Mouse (Mus musculus): ENCODE results near the gene Hdac5. TPM values are rescaled to one million over a fixed set of nuclear protein-coding genes. Genes with fewer than 3 reads are reported as not detected.
"Not testable (repeated sequence)": the region's sequence is repeated elsewhere in the genome, so short reads cannot be mapped to it uniquely, and the experiment has no call there.

Gene Hdac5
- polyA plus RNA-seq, 1 experiment from 2014 or later = 36.8 TPM

DNA sequence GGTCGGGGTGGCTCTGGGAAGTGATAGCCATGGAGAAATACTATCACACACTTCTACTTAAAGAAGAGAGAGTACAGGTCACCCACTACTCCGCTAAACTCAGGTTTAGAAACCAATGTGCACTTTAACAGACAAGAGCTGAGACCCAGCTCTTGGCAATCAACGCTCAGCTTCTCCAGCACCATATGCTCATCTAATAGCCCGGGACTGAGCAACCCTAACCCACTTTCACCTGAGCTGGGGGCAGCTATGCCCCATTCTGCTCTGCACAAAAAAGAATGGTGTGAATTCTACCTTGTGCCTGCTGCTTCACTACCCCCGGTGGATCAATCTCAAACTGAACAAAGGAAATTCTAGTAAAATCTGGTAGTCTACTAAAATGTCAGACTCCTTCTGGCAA lies 62.4 kb downstream of the Hdac5 start:
- no peak for DNase-seq (ENCODE audit: low spot score)
- no peak overlapping the region for H3K9ac ChIP-seq (ENCODE audit: low read length)
- ATAC-seq (replicated peaks; ENCODE audit: low FRiP score) = no peak
- no peak overlapping the region for H3K27ac ChIP-seq (ENCODE audit: low read depth, low read length)
- H3K9me3 ChIP-seq (ENCODE audit: control insufficient read depth, low read length) = no peaks in the 10 kb centered on the region
- H3K4me3 ChIP-seq (ENCODE audit: low read depth, low read length) = no peak overlapping the region
- 96% methylated on average over 5 of the region's 5 CpGs for WGBS
- H3K4me1 ChIP-seq (replicated peaks; ENCODE audit: control insufficient read depth, insufficient read depth, low read length) = no peaks in the 10 kb centered on the region
- H3K27me3 ChIP-seq (ENCODE audit: control insufficient read depth, insufficient read depth, low read length) = no peaks in the 10 kb centered on the region
- H3K4me2 ChIP-seq (ENCODE audit: low read depth, low read length, severe bottlenecking) = no peak overlapping the region
- peaks cover 4% of the 10 kb centered on the region for H3K36me3 ChIP-seq (ENCODE audit: control insufficient read depth, insufficient read depth, low read length)

DNA sequence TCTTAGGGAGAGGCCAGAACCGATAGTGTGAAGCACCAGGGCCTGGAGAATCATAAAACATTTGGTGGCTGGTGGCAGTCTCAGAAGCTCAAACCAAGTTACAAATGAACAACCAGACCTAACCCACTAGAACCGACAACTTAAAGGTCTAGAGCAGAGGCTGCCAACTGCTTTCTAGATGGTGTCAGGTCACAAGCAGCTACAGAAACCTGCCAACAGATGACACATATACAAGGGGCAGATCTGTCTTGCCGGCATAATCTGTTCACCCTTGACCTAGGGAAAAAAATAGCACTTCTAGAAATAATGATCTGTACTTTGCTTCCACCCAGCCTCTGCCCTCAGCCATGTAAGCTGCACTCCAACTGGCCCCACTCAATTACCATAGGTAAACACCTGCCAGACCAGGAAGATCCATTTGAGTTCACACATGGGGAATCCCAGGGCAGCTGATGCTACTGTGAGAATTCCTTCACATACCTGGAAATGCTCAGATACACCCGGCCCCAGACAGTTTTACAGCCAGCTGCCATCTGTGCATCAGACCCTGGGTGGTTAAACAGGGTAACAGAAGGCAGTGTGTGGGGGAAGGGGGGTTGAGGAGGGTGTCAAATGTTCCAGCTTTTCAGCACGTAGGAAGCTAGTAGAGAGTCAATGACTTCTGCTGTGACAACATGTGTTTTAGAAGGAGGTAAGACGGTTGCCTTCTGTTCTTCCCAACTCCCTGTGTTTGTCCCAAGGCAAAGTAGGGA lies 63.8 kb downstream of the Hdac5 start:
- no peaks in the 10 kb centered on the region for H3K4me1 ChIP-seq (replicated peaks; ENCODE audit: control insufficient read depth, insufficient read depth, low read length)
- no peak overlapping the region for H3K27ac ChIP-seq (ENCODE audit: low read depth, low read length)
- H3K27me3 ChIP-seq (ENCODE audit: control insufficient read depth, insufficient read depth, low read length) = no peaks in the 10 kb centered on the region
- H3K4me3 ChIP-seq (ENCODE audit: low read depth, low read length) = no peak overlapping the region
- no peak overlapping the region for H3K9ac ChIP-seq (ENCODE audit: low read length)
- no peak for DNase-seq (ENCODE audit: low spot score)
- peaks cover 4% of the 10 kb centered on the region for H3K36me3 ChIP-seq (ENCODE audit: control insufficient read depth, insufficient read depth, low read length)
- 79% methylated on average over 6 of the region's 6 CpGs for WGBS
- H3K4me2 ChIP-seq (ENCODE audit: low read depth, low read length, severe bottlenecking) = no peak overlapping the region
- no peaks in the 10 kb centered on the region for H3K9me3 ChIP-seq (ENCODE audit: control insufficient read depth, low read length)
- ATAC-seq (replicated peaks; ENCODE audit: low FRiP score) = no peak

DNA sequence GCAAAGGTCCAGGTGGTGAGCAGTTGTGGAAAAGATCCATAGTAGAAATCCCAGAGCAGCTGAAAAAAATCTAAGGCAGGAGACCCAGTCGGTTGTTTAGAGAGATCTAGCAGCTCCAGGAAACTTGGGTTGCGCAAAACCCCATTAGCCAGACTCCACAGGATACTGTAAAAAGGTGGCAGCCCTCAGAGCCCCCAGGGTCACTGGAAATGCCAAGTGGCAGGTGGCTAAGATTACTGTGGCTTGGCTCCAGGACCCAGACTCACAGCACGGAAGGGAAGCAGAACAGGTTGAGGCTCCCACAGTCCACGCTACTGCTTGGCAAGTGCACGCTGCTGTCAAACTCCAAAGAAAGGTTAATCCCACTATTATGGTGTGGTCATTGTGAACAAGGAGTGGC lies 70.2 kb downstream of the Hdac5 start:
- Histone ChIP-seq H3K27me3 (ENCODE audit: control insufficient read depth, insufficient read depth, low read length) (no peaks in the 10 kb centered on the region), H3K9ac (ENCODE audit: low read length) (no peak overlapping the region), H3K9me3 (ENCODE audit: control insufficient read depth, low read length) (no peaks in the 10 kb centered on the region), H3K4me3 (ENCODE audit: low read depth, low read length) (no peak overlapping the region), H3K27ac (ENCODE audit: low read depth, low read length) (no peak overlapping the region), H3K4me2 (ENCODE audit: low read depth, low read length, severe bottlenecking) (no peak overlapping the region), H3K36me3 (ENCODE audit: control insufficient read depth, insufficient read depth, low read length) (no peaks in the 10 kb centered on the region), H3K4me1 (replicated peaks; ENCODE audit: control insufficient read depth, insufficient read depth, low read length) (no peaks in the 10 kb centered on the region)
- 75% methylated on average over 5 of the region's 5 CpGs for WGBS
- ATAC-seq (replicated peaks; ENCODE audit: low FRiP score) (no peak), DNase-seq (ENCODE audit: low spot score) (no peak)

DNA sequence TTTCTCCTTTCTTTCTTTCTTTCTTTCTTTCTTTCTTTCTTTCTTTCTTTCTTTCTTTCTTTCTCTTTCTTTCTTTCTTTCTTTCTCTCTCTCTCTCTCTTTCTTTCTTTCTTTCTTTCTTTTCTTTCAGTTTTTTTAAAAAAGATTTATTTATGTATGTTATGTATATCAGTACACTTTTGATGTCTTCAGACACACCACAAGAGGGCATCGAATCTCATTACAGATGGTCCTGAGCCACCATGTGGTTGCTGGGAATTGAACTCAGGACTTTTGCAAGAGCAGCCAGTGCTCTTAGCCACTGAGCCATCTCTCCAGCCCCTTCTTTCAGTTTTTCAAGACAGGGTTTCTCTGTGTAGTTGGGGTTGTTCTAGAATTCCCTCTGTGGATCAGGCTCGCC lies 71.9 kb downstream of the Hdac5 start:
- ATAC-seq (replicated peaks; ENCODE audit: low FRiP score); H3K4me2 ChIP-seq (ENCODE audit: low read depth, low read length, severe bottlenecking); DNase-seq (ENCODE audit: low spot score); H3K9me3 ChIP-seq (ENCODE audit: control insufficient read depth, low read length); H3K27me3 ChIP-seq (ENCODE audit: control insufficient read depth, insufficient read depth, low read length); H3K36me3 ChIP-seq (ENCODE audit: control insufficient read depth, insufficient read depth, low read length); H3K9ac ChIP-seq (ENCODE audit: low read length); H3K4me1 ChIP-seq (replicated peaks; ENCODE audit: control insufficient read depth, insufficient read depth, low read length); H3K4me3 ChIP-seq (ENCODE audit: low read depth, low read length); H3K27ac ChIP-seq (ENCODE audit: low read depth, low read length): not testable (repeated sequence)
- 75% methylated on average over 2 of the region's 2 CpGs for WGBS

DNA sequence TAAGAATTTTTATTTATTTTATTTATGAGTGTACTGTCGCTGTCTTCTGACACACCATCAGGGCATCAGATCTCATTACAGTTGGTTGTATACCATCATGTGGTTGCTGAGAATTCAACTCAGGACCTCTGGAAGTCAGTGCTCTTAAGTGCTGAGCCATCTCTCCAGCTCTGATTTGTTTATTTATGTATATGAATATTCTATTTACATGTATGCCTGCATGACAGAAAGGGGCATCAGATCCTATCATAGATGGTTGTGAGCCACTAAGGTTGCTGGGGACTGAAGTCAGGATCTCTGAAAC lies 73.2 kb downstream of the Hdac5 start:
- ATAC-seq (replicated peaks; ENCODE audit: low FRiP score) = 0 out of 2 replicates have a peak, but pooled peaks have one; percentile 21
- Histone ChIP-seq H3K9ac (ENCODE audit: low read length) (no peak overlapping the region), H3K4me2 (ENCODE audit: low read depth, low read length, severe bottlenecking) (no peak overlapping the region), H3K4me3 (ENCODE audit: low read depth, low read length) (no peak overlapping the region), H3K4me1 (replicated peaks; ENCODE audit: control insufficient read depth, insufficient read depth, low read length) (no peaks in the 10 kb centered on the region), H3K27ac (ENCODE audit: low read depth, low read length) (no peak overlapping the region), H3K9me3 (ENCODE audit: control insufficient read depth, low read length) (no peaks in the 10 kb centered on the region), H3K27me3 (ENCODE audit: control insufficient read depth, insufficient read depth, low read length) (no peaks in the 10 kb centered on the region), H3K36me3 (ENCODE audit: control insufficient read depth, insufficient read depth, low read length) (no peaks in the 10 kb centered on the region)
- WGBS = 8% methylated on average over 1 of the region's 1 CpGs
- no peak for DNase-seq (ENCODE audit: low spot score)

DNA sequence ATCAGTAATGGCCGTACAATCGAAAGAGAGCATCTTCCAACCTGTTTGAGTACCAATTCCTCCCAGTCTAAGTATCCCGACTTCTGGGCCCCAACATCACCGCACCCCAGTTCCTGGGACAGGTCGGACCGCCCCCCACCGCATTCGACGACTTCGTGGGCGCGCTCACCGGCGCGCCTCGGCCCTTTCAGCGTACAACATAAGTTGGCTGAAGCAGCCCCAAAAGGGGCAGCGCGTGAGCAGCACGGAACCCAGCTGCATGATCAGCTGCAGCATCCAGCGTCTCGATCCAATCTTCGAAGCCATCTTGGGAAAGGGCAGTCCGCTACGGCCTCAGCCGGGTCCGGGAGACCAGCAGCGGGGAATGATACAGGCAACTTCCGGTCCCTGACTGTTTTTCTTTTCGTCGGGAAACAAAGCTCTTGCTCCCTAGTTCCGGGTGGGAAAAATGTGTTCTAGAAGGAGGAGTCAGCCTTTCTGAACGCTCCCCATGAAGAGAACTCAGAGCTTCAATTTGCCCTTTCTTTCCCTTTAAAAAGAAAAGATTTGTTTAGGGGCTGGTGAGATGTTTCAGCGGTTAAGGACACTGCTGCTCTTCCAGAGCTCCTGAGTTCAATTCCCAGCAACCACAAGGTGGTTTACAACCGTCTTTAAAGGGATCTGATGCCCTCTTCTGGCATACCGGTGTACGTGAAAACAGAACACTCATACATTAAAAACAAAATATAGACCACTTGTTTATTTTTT lies 73.8 kb downstream of the Hdac5 start, which contains the start of gene Tmem101:
TSS of gene Tmem101 (minus strand) at position 366 of the 747 bp plus-strand sequence.
- no peaks in the 10 kb centered on the region for H3K9me3 ChIP-seq (ENCODE audit: control insufficient read depth, low read length)
- WGBS = under 1% methylated on average over 37 of the region's 37 CpGs
- ATAC-seq (replicated peaks; ENCODE audit: low FRiP score) = peak; percentile 79
- H3K27me3 ChIP-seq (ENCODE audit: control insufficient read depth, insufficient read depth, low read length) = no peaks in the 10 kb centered on the region
- no peaks in the 10 kb centered on the region for H3K4me1 ChIP-seq (replicated peaks; ENCODE audit: control insufficient read depth, insufficient read depth, low read length)
- H3K9ac ChIP-seq (ENCODE audit: low read length) = peak within 1 kb of the TSS; percentile 82
- peak within 1 kb of the TSS; percentile 94 for H3K4me2 ChIP-seq (ENCODE audit: low read depth, low read length, severe bottlenecking)
- H3K4me3 ChIP-seq (ENCODE audit: low read depth, low read length) = peak within 1 kb of the TSS; percentile 85
- H3K27ac ChIP-seq (ENCODE audit: low read depth, low read length) = peak within 1 kb of the TSS; percentile 53
- no peaks in the 10 kb centered on the region for H3K36me3 ChIP-seq (ENCODE audit: control insufficient read depth, insufficient read depth, low read length)
- peak; percentile 91 for DNase-seq (ENCODE audit: low spot score)

DNA sequence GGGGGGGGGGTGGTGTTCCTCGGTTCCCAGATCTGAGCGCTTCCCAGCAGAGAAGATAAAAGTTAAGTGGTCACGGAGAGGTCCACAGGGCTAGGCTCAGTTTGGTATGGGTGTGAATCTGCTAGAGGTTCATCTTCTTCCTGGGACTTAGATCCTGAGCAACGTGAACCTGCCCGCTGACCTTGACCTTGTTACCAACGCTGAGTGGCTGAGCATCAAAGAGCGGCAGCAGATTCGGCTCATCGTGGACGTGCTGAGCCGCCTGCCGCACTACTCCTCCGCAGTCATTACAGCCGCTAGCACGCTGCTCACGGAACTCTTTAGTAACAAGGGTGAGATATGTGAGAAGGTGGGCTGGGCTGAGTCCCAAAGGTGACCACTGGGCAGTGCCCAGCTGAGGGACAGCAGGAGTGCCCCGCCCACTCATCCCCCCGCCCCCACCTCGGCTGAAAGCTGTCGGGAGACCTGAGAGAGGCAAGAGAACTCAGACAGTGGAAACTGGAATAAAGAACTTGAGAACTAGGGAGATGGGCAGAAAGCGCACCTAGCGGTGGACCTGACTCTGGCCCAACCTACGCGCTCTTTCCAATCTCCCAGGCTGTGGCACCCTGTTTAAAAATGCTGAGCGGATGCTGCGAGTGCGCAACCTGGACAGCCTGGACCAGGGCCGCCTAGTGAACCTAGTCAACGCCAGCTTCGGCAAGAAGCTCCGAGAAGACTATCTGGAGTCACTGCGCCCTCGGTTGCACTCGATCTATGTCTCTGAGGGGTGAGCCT lies 82.6 kb downstream of the Hdac5 start:
- no peak for DNase-seq (ENCODE audit: low spot score)
- H3K9ac ChIP-seq (ENCODE audit: low read length) = no peak overlapping the region
- WGBS = 15% methylated on average over 34 of the region's 34 CpGs
- H3K27me3 ChIP-seq (ENCODE audit: control insufficient read depth, insufficient read depth, low read length) = peaks cover 51% of the 10 kb centered on the region
- no peak overlapping the region for H3K27ac ChIP-seq (ENCODE audit: low read depth, low read length)
- no peaks in the 10 kb centered on the region for H3K9me3 ChIP-seq (ENCODE audit: control insufficient read depth, low read length)
- ATAC-seq (replicated peaks; ENCODE audit: low FRiP score) = no peak
- H3K4me1 ChIP-seq (replicated peaks; ENCODE audit: control insufficient read depth, insufficient read depth, low read length) = peaks cover 11% of the 10 kb centered on the region
- H3K4me2 ChIP-seq (ENCODE audit: low read depth, low read length, severe bottlenecking) = no peak overlapping the region
- H3K36me3 ChIP-seq (ENCODE audit: control insufficient read depth, insufficient read depth, low read length) = no peaks in the 10 kb centered on the region
- H3K4me3 ChIP-seq (ENCODE audit: low read depth, low read length) = no peak overlapping the region

DNA sequence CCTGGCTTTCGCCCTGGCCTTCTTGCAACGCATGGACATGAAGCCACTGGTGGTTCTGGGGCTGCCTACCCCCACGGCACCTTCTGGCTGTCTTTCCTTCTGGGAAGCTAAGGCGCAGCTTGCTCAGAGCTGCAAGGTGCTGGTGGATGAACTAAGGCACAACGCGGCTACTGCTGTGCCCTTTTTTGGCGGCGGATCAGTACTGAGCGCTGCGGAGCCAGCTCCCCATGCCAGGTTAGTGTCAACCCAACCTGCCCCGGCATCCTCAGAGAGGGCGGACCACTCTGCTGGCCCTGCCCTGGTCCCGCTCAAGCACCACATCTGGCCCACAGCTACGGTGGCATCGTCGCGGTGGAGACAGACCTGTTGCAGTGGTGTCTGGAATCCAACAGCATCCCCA lies 83.4 kb downstream of the Hdac5 start:
- no peak overlapping the region for H3K4me3 ChIP-seq (ENCODE audit: low read depth, low read length)
- H3K27ac ChIP-seq (ENCODE audit: low read depth, low read length) = no peak overlapping the region
- no peak overlapping the region for H3K9ac ChIP-seq (ENCODE audit: low read length)
- H3K9me3 ChIP-seq (ENCODE audit: control insufficient read depth, low read length) = no peaks in the 10 kb centered on the region
- no peaks in the 10 kb centered on the region for H3K36me3 ChIP-seq (ENCODE audit: control insufficient read depth, insufficient read depth, low read length)
- WGBS = 8% methylated on average over 17 of the region's 17 CpGs
- DNase-seq (ENCODE audit: low spot score) = no peak
- no peak for ATAC-seq (replicated peaks; ENCODE audit: low FRiP score)
- no peak overlapping the region for H3K4me2 ChIP-seq (ENCODE audit: low read depth, low read length, severe bottlenecking)
- H3K4me1 ChIP-seq (replicated peaks; ENCODE audit: control insufficient read depth, insufficient read depth, low read length) = peaks cover 11% of the 10 kb centered on the region
- H3K27me3 ChIP-seq (ENCODE audit: control insufficient read depth, insufficient read depth, low read length) = peaks cover 51% of the 10 kb centered on the region

Measured in forebrain, embryonic 11.5 days (tissue).